Mouse (Mus musculus) embryonic facial prominence, embryonic 11.5 days (tissue): Measurements from ENCODE around the gene Rdh5. TPM values are rescaled to one million over a fixed set of nuclear protein-coding genes. Genes with fewer than 3 reads are reported as not detected.

Experiments
- ATAC-seq: fragments of 200-750 bp; cut with Nextera tagmentation; replicated peaks from 2 replicates; pipeline ENCODE4 v1.8.0; 2017; ENCODE audit warnings: low read depth; ENCODE audit not compliant: insufficient number of reproducible peaks, low FRiP score, low TSS enrichment
- DNase-seq: peaks from one replicate; pipeline ENCODE4 v3.0.0-alpha.2; 2015; ENCODE audit warnings: low spot score
- H3K27ac ChIP-seq: fragments of 300-500 bp; sonication (generic); replicated peaks from 2 replicates; pipeline ENCODE4 v1.5.1; 2014; ENCODE audit warnings: mild to moderate bottlenecking, low read depth, low read length, control low read depth
- H3K27me3 ChIP-seq: fragments of 300-500 bp; sonication (generic); 2 replicates; pipeline ENCODE4 v1.6.1; 2014; ENCODE audit warnings: mild to moderate bottlenecking, low read length, moderate library complexity, mixed read lengths; ENCODE audit not compliant: control insufficient read depth, insufficient read depth
- H3K36me3 ChIP-seq: fragments of 300-500 bp; sonication (generic); replicated peaks from 2 replicates; pipeline ENCODE4 v1.6.1; 2014; ENCODE audit warnings: low read depth, mild to moderate bottlenecking, low read length, moderate library complexity, mixed read lengths; ENCODE audit not compliant: control insufficient read depth, insufficient read depth
- H3K4me1 ChIP-seq: fragments of 300-500 bp; sonication (generic); 2 replicates; pipeline ENCODE4 v1.6.1; 2014; ENCODE audit warnings: low read length, mixed read lengths; ENCODE audit not compliant: control insufficient read depth, insufficient read depth
- H3K4me2 ChIP-seq: fragments of 300-500 bp; sonication (generic); 2 replicates; pipeline ENCODE4 v1.6.1; 2014; ENCODE audit warnings: low read depth, mild to moderate bottlenecking, control low read depth, low read length, moderate library complexity
- H3K4me3 ChIP-seq: fragments of 300-500 bp; sonication (generic); 2 replicates; pipeline ENCODE4 v1.5.1; 2014; ENCODE audit warnings: low read depth, low read length, control low read depth
- H3K9ac ChIP-seq: fragments of 300-500 bp; sonication (generic); replicated peaks from 2 replicates; pipeline ENCODE4 v1.6.1; 2014; ENCODE audit warnings: mild to moderate bottlenecking, control low read depth, low read length
- H3K9me3 ChIP-seq: fragments of 300-500 bp; sonication (generic); replicated peaks from 2 replicates; pipeline ENCODE4 v1.6.1; 2016; ENCODE audit warnings: mild to moderate bottlenecking, low read length, inconsistent platforms, mixed read lengths; ENCODE audit not compliant: control insufficient read depth
- WGBS: fragments of 180-500 bp; shearing (Covaris S2); extraction: QIAGEN DNeasy Blood & Tissue Kit; methylation state at CpG from one replicate; pipeline ENCODE4 v1.1.7; 2014; 5-methylcytosine and 5-hydroxymethylcytosine counted together
- polyA plus RNA-seq: library from polyadenylated mRNA; unstranded; fragments of >200 nt; fragmentation: Nextera tagmentation; extraction: Ambion mirVana; gene quantifications from 2 replicates; pipeline ENCODE4 v1.2.1, GENCODE M21; 2014

The Rdh5 gene
- 9.2 and 11.4 TPM in 2 replicates for polyA plus RNA-seq

GRCm38 (mm10) chr10:128922822-128923012, at the start of gene Rdh5:
Gene Rdh5 (minus strand): TSS chr10:128922888.
- H3K27ac ChIP-seq = peak within 1 kb of the TSS; percentile 54

DNA sequence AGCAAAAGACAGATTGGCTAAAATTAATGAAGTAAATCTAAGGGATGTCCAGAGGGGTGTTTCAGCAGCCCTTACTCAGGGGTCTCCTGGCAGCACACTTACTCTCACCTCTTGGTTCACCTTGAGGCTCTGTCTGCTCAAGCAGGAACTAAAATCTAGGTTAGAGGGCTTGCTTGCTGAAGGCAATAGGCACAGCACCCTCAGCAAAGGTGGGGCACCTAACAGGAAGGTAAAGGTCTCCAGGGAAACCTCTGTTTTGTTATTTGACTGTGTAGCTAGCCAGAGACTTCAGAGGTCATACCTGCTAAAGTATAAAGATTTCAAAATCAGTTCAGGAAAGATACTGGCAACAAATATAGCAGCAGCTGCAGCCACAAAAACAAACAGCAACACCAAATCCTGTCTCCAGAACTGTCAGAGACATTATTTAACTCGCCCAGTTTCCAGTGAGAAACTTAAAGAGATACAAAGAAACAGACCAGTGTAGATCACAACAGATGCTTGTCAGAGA, 48.1 kb upstream of the Rdh5 start:
- WGBS = 58% methylated on average over 1 of the region's 1 CpGs
- H3K4me2 ChIP-seq = no peak overlapping the region
- no peaks in the 10 kb centered on the region for H3K4me1 ChIP-seq
- H3K9me3 ChIP-seq = no peaks in the 10 kb centered on the region
- no peak overlapping the region for H3K27ac ChIP-seq
- no peaks in the 10 kb centered on the region for H3K27me3 ChIP-seq
- no peak overlapping the region for H3K4me3 ChIP-seq
- H3K36me3 ChIP-seq = no peaks in the 10 kb centered on the region
- no peak for ATAC-seq
- DNase-seq = no peak
- H3K9ac ChIP-seq = no peak overlapping the region

More at GRCm38 (mm10) chr10:128922822-128923012, at the start of gene Rdh5:
- Histone ChIP-seq H3K9me3 (no peaks in the 10 kb centered on the region), H3K4me3 (peak within 1 kb of the TSS; percentile 86), H3K36me3 (no peaks in the 10 kb centered on the region; the same call in 1 of the 2 replicates), H3K4me1 (no peaks in the 10 kb centered on the region; the same call in 1 of the 2 replicates), H3K9ac (peak within 1 kb of the TSS; percentile 73), H3K4me2 (peak within 1 kb of the TSS; percentile 69), H3K27me3 (no peaks in the 10 kb centered on the region)
- WGBS = 4% methylated on average over 1 of the region's 1 CpGs
- ATAC-seq = no peak
- no peak for DNase-seq

- Histone ChIP-seq H3K27me3 (no peaks in the 10 kb centered on the region), H3K4me3 (no peak overlapping the region), H3K36me3 (no peaks in the 10 kb centered on the region), H3K9ac (no peak overlapping the region), H3K27ac (no peak overlapping the region), H3K9me3 (no peaks in the 10 kb centered on the region), H3K4me2 (no peak overlapping the region), H3K4me1 (no peaks in the 10 kb centered on the region)
- no peak for DNase-seq
- ATAC-seq = no peak
- 53% methylated on average over 1 of the region's 1 CpGs for WGBS
Measured at GRCm38 (mm10) chr10:128968341-128968749, 45.7 kb upstream of the Rdh5 start.

- Histone ChIP-seq H3K4me3 (no peak overlapping the region), H3K9ac (no peak overlapping the region), H3K36me3 (no peaks in the 10 kb centered on the region), H3K27ac (no peak overlapping the region), H3K9me3 (no peaks in the 10 kb centered on the region), H3K4me1 (no peaks in the 10 kb centered on the region), H3K27me3 (no peaks in the 10 kb centered on the region), H3K4me2 (no peak overlapping the region)
- 88% methylated on average over 6 of the region's 6 CpGs for WGBS
- ATAC-seq = no peak
- DNase-seq = no peak
Measured at GRCm38 (mm10) chr10:128965871-128966270, 43.2 kb upstream of the Rdh5 start.

DNA sequence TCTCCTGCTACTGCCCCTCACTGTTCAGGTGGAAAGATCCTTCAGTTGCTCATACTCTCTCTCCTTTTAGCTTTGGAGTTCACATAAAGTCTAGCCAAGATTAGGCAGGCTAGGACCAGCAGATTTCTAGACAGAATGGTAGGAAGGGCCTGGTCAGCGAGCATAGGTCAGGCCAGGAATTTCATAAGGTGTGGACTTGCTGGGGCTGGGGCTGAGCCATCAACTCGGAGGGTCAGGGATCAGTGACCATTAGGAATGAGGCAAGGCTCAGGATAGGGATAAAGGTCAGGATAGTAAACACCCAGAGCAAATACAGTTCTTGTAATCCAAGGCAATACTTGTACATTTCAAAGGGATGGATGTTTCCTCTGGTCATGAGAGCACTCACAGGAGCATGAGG, 42.3 kb upstream of the Rdh5 start:
- Histone ChIP-seq H3K4me1 (no peaks in the 10 kb centered on the region), H3K36me3 (no peaks in the 10 kb centered on the region), H3K4me2 (no peak overlapping the region), H3K9ac (no peak overlapping the region), H3K27ac (no peak overlapping the region), H3K4me3 (no peak overlapping the region), H3K27me3 (no peaks in the 10 kb centered on the region), H3K9me3 (no peaks in the 10 kb centered on the region)
- 74% methylated on average over 2 of the region's 2 CpGs for WGBS
- ATAC-seq (no peak), DNase-seq (no peak)

GRCm38 (mm10) chr10:128960590-128961584, 38.2 kb upstream of the Rdh5 start, which contains the start of gene Mettl7b:
Gene Mettl7b (minus strand): TSS chr10:128960988.
- no peak for ATAC-seq
- H3K4me3 ChIP-seq = no peak within 1 kb of the TSS
- 84% methylated on average over 12 of the region's 12 CpGs for WGBS

GRCm38 (mm10) chr10:128960142-128960541, 37.5 kb upstream of the Rdh5 start:
- ATAC-seq (no peak), DNase-seq (no peak)
- H3K27me3 ChIP-seq = no peaks in the 10 kb centered on the region
- H3K4me1 ChIP-seq = no peaks in the 10 kb centered on the region
- H3K9ac ChIP-seq = no peak overlapping the region
- no peak overlapping the region for H3K4me3 ChIP-seq
- WGBS = 81% methylated on average over 4 of the region's 4 CpGs
- H3K9me3 ChIP-seq = no peaks in the 10 kb centered on the region
- H3K4me2 ChIP-seq = no peak overlapping the region
- H3K36me3 ChIP-seq = no peaks in the 10 kb centered on the region
- H3K27ac ChIP-seq = no peak overlapping the region

More at GRCm38 (mm10) chr10:128960590-128961584, 38.2 kb upstream of the Rdh5 start, which contains the start of gene Mettl7b:
- no peaks in the 10 kb centered on the region for H3K27me3 ChIP-seq
- H3K36me3 ChIP-seq = no peaks in the 10 kb centered on the region
- H3K4me1 ChIP-seq = no peaks in the 10 kb centered on the region
- no peak for DNase-seq
- H3K4me2 ChIP-seq = no peak within 1 kb of the TSS
- H3K9me3 ChIP-seq = no peaks in the 10 kb centered on the region
- no peak within 1 kb of the TSS for H3K9ac ChIP-seq
- no peak within 1 kb of the TSS for H3K27ac ChIP-seq

DNA sequence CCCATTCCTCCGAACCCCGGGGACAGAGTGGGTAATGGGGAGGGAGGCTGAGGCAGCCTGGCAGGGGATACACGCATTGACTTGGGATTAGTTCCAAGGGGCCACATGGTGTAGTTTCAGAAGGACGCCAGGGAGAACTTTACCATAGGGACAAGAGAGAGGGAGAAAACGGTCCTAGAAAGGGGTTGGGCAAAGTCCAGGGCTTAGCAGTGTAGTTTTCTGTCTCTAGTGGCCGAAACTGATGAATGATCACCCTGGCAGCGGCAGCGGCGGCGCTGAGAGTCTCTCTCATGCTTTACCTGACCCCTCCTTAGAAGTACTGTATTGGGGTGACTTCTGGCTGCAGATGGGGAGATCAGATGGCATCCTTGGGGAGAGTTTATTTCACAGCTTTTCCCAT, 35.7 kb upstream of the Rdh5 start:
- no peak overlapping the region for H3K27ac ChIP-seq
- H3K4me2 ChIP-seq = no peak overlapping the region
- no peaks in the 10 kb centered on the region for H3K4me1 ChIP-seq
- no peak overlapping the region for H3K4me3 ChIP-seq
- ATAC-seq (no peak), DNase-seq (no peak)
- H3K36me3 ChIP-seq = no peaks in the 10 kb centered on the region
- no peaks in the 10 kb centered on the region for H3K9me3 ChIP-seq
- no peaks in the 10 kb centered on the region for H3K27me3 ChIP-seq
- no peak overlapping the region for H3K9ac ChIP-seq
- 76% methylated on average over 10 of the region's 10 CpGs for WGBS
